Mouse (Mus musculus): ENCODE measurements around the gene Jaml.

DNA sequence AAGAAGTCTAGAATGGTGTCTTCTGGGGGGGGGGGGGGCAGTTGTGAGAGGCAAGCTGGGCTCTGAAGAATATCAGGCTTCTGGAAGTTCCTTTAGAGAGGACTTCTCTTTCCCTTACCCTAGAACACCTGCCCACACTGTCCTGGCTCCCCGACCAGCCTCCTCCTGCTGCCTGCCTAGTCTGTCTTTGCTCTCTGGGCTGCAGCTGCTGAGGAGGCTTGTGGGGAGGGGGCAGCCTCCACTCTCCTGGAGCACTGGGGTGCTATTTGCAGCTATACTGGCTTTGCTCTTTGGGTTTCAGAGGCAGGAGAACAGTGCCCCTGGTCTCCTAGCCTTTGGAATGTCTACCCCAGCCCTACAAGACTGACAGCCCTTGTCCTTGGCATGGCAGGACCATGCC lies 72.0 kb downstream of the Jaml start:
- no peak for TF ChIP-seq CTCF (conservative IDR thresholded peaks at IDR 0.05; ENCODE audit: low read length)
- TF ChIP-seq POU5F1 (IDR thresholded peaks at IDR 0.05; ENCODE audit: borderline replicate concordance, low read length) = no peak
